Mouse (Mus musculus) monocyte, adult 2 months (primary cell): ENCODE measurements around the gene Wwox.

Experiments
- DNase-seq, 2 experiments: peaks; one replicate each; pipeline ENCODE4 v3.0.0; 2022; ENCODE audit warnings: low spot score in 2 of 2, low read depth in 1 of 2

The Wwox gene

GRCm38 (mm10) chr8:115007280-115007679 is 567.8 kb downstream of the Wwox start:
- no peak for DNase-seq

DNA sequence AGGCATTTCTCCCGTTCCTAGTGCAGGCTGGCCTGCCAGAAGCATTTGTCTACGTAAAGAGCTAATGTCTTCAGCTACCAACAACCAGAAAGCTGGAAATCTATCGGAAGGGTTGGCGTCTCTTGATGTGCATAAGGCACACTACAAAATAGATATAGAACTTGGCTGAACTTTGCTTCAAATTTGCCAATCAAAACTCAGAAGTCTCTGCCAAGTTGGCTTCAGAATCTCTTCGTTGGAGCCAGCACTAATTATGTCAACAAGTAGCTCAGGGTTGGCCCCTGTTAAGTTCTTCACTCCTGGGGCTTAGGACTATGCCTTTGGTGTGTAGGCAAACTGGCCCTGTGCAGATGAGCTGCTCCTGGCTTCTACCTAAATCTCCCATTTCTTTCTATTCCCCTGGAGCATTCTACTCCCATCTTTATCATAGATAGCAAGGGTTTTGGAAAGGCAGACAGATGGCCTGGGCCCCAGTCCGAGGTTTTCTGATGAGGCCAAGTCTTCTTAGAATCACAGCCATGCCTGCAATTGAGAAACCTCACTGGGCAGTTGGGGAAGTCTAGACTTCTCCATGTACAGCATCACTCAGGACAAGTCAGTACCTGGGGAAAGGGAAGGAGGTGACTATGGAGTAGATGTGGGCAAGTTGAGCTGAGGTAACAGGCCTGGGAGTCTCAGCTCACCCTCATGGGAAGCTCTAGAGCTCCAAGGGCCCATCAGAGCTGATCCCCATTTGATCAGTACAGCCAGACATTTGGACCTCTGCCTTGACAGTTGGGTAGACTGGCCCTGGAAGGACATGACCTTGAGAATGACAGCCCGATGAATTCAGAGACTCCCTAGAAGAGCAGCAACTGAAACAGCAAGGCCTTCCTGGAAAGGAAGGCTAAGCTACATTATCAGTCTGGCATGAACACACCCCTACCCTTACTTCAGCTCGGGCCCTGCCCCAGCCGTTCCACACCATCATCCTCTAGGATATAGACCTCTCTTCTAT is 569.5 kb downstream of the Wwox start:
- no peak for DNase-seq

GRCm38 (mm10) chr8:115009897-115010768 is 570.7 kb downstream of the Wwox start:
- no peak for DNase-seq

- no peak for DNase-seq
Observed at GRCm38 (mm10) chr8:115010769-115011073, 571.3 kb downstream of the Wwox start.

GRCm38 (mm10) chr8:115019661-115020060 is 580.2 kb downstream of the Wwox start:
- DNase-seq = no peak

DNA sequence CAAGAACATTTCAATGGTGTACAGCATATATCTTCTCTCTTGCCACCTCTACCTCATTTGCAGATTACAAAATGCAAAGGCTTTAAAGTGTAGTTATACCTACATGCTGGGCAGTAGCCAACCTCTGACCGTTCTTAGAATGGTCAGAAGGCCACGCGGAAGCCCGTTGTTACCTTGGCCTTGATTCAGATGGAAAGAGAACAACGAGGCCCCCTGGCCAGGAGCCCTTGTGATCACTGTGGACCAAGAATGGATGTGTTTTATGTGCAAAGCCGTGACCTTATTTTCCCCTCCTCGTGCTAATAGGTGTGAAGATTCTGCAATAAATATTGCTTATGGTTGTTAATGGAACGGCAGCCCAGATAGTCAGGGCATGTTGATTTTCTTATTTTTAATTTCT is 582.3 kb downstream of the Wwox start:
- no peak for DNase-seq

DNA sequence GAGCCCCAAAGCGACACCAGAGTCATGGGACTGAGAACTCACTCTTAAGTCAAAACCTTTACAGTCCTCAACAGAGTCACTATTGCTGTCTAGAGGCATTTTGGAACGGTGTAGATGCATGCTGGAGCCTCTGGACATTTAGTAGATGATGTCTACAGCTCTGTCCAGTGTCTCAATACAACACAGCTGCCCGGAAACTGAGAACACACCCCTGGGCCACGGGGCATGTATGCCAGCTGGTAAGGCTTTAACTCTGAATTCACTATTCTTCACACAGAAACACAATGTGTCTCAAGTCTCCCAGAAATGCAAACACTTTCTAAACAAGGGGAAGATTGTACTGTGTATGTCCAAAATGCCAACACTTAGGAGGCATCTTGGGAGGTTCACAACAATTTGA is 584.6 kb downstream of the Wwox start:
- DNase-seq = no peak

DNA sequence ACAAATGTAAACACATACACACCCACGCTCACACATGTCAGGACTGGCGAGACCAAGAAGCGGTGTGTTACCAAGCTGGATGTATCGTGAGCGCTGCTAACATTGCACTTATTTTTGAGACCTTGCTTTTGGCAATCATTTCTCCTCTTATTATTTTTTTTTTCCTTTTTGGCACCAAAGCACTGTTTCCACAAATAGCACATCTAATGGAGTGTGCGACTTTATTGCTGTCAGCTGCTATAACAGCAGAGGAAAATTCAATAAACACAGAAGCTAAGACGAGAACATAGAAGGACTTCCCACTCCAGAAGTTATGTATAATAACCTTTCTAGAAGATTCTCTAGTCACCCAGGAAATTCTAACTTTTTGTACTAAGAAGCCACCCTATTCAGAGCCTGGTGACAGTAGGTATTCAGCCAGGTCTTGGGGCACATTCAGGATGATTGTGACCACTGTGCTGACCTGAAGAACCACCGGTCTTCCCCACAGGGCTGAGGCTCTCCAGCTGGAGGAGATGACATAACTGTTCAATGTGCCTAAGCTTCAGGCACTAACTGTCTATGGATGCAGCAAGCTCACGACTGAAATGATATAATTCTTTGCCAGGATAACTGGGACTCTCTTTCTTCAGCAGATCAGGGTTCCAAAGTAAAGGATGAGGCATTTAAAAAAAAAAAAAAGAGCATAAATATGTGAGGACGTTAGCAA is 586.1 kb downstream of the Wwox start:
- no peak for DNase-seq

DNA sequence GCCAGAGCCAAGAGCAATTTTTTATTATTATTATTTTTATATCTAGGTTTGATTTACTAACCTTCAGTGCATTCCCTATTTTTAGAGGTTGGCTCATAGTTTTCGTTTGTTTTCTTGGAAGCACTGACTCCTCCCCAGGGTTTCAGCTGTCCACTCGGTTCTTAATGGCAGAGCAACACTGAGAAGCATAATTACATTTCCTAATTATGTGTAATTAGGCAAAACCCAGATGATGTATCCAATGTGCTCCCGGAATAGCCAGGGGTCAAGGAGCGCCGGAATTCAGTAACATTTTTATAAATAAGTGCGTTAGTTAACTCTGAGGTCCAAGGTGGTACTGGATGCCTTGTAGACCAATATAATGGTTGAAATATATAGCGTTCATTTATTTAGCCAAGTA is 586.7 kb downstream of the Wwox start:
- DNase-seq = no peak

- DNase-seq = no peak
Observed at GRCm38 (mm10) chr8:115033194-115033593, 593.7 kb downstream of the Wwox start.

- no peak for DNase-seq
Observed at GRCm38 (mm10) chr8:115036016-115036415, 596.6 kb downstream of the Wwox start.

GRCm38 (mm10) chr8:115038426-115038825 is 599.0 kb downstream of the Wwox start:
- no peak for DNase-seq

- DNase-seq = no peak
Observed at GRCm38 (mm10) chr8:115045746-115046145, 606.3 kb downstream of the Wwox start.

GRCm38 (mm10) chr8:115046496-115046895 is 607.0 kb downstream of the Wwox start:
- no peak for DNase-seq

GRCm38 (mm10) chr8:115058193-115058835 is 618.9 kb downstream of the Wwox start:
- DNase-seq = no peak

DNA sequence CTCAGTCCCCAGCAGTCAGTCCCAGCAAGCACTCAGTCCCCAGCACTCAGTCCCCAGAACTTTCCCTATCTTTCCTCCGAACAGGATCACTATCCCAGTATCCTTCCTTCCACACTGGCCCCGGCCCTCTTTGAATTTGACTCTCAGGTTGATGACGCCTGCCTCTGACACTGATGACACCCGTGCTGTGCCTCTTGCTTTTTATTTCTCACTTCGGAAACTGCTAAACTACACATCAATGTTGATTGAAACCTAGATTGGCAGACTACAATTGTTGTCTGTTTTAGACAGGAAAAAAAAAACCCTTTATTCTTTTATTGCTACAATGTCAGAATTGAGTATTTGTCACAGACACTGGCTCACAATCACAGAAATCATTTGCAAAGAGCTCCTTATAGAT is 624.2 kb downstream of the Wwox start:
- no peak for DNase-seq

DNA sequence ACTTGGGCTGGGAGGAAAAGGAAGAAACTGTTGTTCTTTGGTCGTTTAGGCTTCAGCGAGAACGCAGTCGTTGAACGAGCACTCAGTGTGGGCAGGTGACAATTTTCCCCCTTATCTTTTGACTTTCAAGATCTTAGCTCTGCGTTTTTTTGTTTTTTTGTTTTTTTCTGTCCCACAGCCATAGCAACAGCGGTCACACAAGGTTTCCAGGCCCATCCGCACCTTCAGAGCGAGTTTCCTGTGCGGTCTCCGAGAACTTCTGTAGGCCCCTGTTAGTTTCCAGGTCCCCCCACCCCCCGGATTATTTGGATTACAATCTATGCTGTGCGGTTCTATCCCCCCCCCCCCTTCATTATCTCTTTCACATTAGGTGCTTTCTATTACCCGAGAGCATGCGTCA is 625.2 kb downstream of the Wwox start:
- no peak for DNase-seq

DNA sequence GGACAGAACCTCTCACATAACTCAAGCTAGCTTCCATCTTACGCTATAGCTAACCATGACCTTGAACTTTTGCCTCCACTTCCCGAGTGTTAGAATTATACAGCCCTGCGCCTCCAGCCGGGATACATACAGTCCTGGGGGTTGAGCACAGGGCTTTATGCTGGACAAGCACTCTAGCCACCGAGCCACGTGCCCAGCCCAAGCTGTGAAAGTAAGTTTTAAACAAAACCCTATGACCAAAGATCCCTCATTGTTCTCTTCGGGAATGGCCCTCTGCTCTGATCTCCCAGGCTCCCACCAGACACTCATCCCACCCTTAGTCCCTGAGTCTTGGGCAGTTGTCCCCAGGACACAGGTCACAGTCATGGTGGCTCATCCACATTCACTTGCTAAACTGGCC is 625.9 kb downstream of the Wwox start:
- DNase-seq = no peak

DNA sequence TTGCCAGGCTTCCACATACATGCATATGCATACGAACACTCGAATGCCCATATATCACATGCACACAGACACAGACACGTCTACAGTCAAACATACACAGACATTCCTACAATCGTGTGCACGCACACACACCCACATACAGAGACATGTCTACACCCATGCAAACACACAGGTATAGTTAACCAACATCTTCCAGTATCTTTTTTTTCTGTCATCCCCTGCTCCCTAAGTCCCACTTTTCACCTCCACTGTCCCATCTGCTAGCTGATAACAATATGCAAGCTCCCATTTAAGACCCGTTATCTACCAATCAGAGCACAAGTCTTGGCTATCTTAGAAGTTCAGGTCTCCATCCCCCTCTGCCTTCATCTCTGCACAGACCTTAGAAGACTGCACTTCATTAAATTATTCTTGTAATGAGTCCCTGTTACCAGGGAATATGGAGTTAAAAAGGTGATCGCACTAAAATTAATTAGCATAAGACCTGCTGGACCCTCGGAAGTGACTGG is 627.1 kb downstream of the Wwox start:
- DNase-seq = no peak

- DNase-seq = no peak
Observed at GRCm38 (mm10) chr8:115068723-115069122, 629.3 kb downstream of the Wwox start.

GRCm38 (mm10) chr8:115070225-115070624 is 630.8 kb downstream of the Wwox start:
- DNase-seq = no peak
